In genomic region chr19:7339026-7339425, GRCm38 (mm10) we compare ENCODE assay signal across 8 mouse cellular contexts. TPM values are rescaled to one million over a fixed set of nuclear protein-coding genes. Genes with fewer than 3 reads are reported as not detected.
DNase-seq lines count a peak whose midpoint lies in the region; ATAC-seq lines count a peak whose summit lies in the region.

No protein-coding gene starts in this region.

- peak; percentile 29 to 39 for DNase-seq in heart, postnatal 14 days
- DNase-seq in limb, embryonic 10.5 days (ENCODE audit: low spot score): no peak
- DNase-seq in midbrain, embryonic 14.5 days: no peak

- H3K27ac ChIP-seq in embryonic facial prominence, embryonic 13.5 days: peak overlapping the region; percentile 60
- H3K27ac ChIP-seq in limb, embryonic 10.5 days: no peak overlapping the region
- H3K27ac ChIP-seq in midbrain, embryonic 14.5 days (replicated peaks; ENCODE audit: low read depth, low read length): no peak overlapping the region

- ATAC-seq in megakaryocyte, adult 5-6 weeks (ENCODE audit: poor library complexity, severe bottlenecking): no peak
- ATAC-seq in embryonic facial prominence, embryonic 13.5 days (ENCODE audit: insufficient number of reproducible peaks, insufficient read depth, low FRiP score, low TSS enrichment, low read depth): no peak
- ATAC-seq in midbrain, embryonic 14.5 days (ENCODE audit: low FRiP score, low TSS enrichment): no peak
- no peak for ATAC-seq in erythroid progenitor cell, adult 5-6 weeks (replicated peaks; ENCODE audit: low FRiP score, poor library complexity, severe bottlenecking)
- no peak for ATAC-seq in monocyte, adult 5-6 weeks (replicated peaks; ENCODE audit: insufficient number of reproducible peaks, low FRiP score, low TSS enrichment, poor library complexity, severe bottlenecking)

- WGBS in embryonic facial prominence, embryonic 13.5 days: 43% methylated on average over 5 of the region's 5 CpGs
- WGBS in limb, embryonic 10.5 days: 75% methylated on average over 5 of the region's 5 CpGs
- WGBS in midbrain, embryonic 14.5 days: 56% methylated on average over 5 of the region's 5 CpGs

- H3K27me3 ChIP-seq in megakaryocyte, embryonic 14.5 days (replicated peaks): no peaks in the 10 kb centered on the region
- no peaks in the 10 kb centered on the region for H3K27me3 ChIP-seq in embryonic facial prominence, embryonic 13.5 days
- no peaks in the 10 kb centered on the region for H3K27me3 ChIP-seq in limb, embryonic 10.5 days (ENCODE audit: low read depth, poor library complexity, severe bottlenecking)
- no peaks in the 10 kb centered on the region for H3K27me3 ChIP-seq in midbrain, embryonic 14.5 days (ENCODE audit: control insufficient read depth, insufficient read depth, low read length)

- intact Hi-C loops in heart, postnatal 14 days (cut with DNase I): no loop called here

- H3K9me3 ChIP-seq in megakaryocyte, embryonic 14.5 days: no peaks in the 10 kb centered on the region
- no peaks in the 10 kb centered on the region for H3K9me3 ChIP-seq in embryonic facial prominence, embryonic 13.5 days
- no peaks in the 10 kb centered on the region for H3K9me3 ChIP-seq in limb, embryonic 10.5 days (replicated peaks)
- H3K9me3 ChIP-seq in midbrain, embryonic 14.5 days (ENCODE audit: control insufficient read depth, low read length): no peaks in the 10 kb centered on the region

- peak overlapping the region; percentile 96 for H3K9ac ChIP-seq in embryonic facial prominence, embryonic 13.5 days
- peak overlapping the region; percentile 47 for H3K9ac ChIP-seq in midbrain, embryonic 14.5 days (replicated peaks; ENCODE audit: low read length)

- peaks cover 70% of the 10 kb centered on the region for H3K4me1 ChIP-seq in megakaryocyte, embryonic 14.5 days
- peaks cover 37% of the 10 kb centered on the region for H3K4me1 ChIP-seq in embryonic facial prominence, embryonic 13.5 days
- H3K4me1 ChIP-seq in limb, embryonic 10.5 days: peaks cover 26% of the 10 kb centered on the region
- peaks cover 33% of the 10 kb centered on the region for H3K4me1 ChIP-seq in midbrain, embryonic 14.5 days (ENCODE audit: control insufficient read depth, insufficient read depth, low read length)

- peak overlapping the region; percentile 95 for H3K4me2 ChIP-seq in embryonic facial prominence, embryonic 13.5 days
- H3K4me2 ChIP-seq in midbrain, embryonic 14.5 days (ENCODE audit: low read length): peak overlapping the region; percentile 88

- H3K4me3 ChIP-seq in megakaryocyte, embryonic 14.5 days (replicated peaks): peak overlapping the region; percentile 98
- H3K4me3 ChIP-seq in embryonic facial prominence, embryonic 13.5 days: peak overlapping the region; percentile 78
- peak overlapping the region; percentile 95 for H3K4me3 ChIP-seq in limb, embryonic 10.5 days
- H3K4me3 ChIP-seq in midbrain, embryonic 14.5 days (replicated peaks; ENCODE audit: low read depth, low read length): peak overlapping the region; percentile 82

- peaks cover 40% of the 10 kb centered on the region for H3K36me3 ChIP-seq in megakaryocyte, embryonic 14.5 days (replicated peaks; ENCODE audit: low read length)
- peaks cover 6% of the 10 kb centered on the region for H3K36me3 ChIP-seq in embryonic facial prominence, embryonic 13.5 days
- H3K36me3 ChIP-seq in limb, embryonic 10.5 days: peaks cover 21% of the 10 kb centered on the region
- no peaks in the 10 kb centered on the region for H3K36me3 ChIP-seq in midbrain, embryonic 14.5 days (ENCODE audit: control insufficient read depth, insufficient read depth, low read length)

RNA-seq across cellular contexts. Expression of gene Mark2, which starts 2.6 kb away (rescaled TPM):
- 179 and 300 TPM in 2 replicates for polyA plus RNA-seq in megakaryocyte, embryonic 14.5 days (2012; ENCODE audit: insufficient read depth, low replicate concordance)
- total RNA-seq in megakaryocyte, adult 5-6 weeks (2015): 75.6 and 81.8 TPM in 2 replicates
- total RNA-seq in megakaryocyte, adult 5-6 weeks (2017): 25.9 and 27.6 TPM in 2 replicates
- 42.8 and 47.2 TPM in 2 replicates for polyA plus RNA-seq in embryonic facial prominence, embryonic 13.5 days (2015; fragmentation: Nextera tagmentation; extraction: Ambion mirVana)
- 10 to 100 TPM; 51.9 to 55.4 TPM for total RNA-seq in heart, postnatal 14 days (2021)
- 50.1 and 53.4 TPM in 2 replicates for polyA plus RNA-seq in limb, embryonic 10.5 days (2016; fragmentation: Nextera tagmentation; extraction: Ambion mirVana)
- polyA plus RNA-seq in midbrain, embryonic 14.5 days (2014; fragmentation: Nextera tagmentation; extraction: Ambion mirVana): 48.4 and 55.0 TPM in 2 replicates
- total RNA-seq in erythroid progenitor cell, adult 5-6 weeks (2015; ENCODE audit: low replicate concordance): 48.7 and 54.1 TPM in 2 replicates
- total RNA-seq in erythroid progenitor cell, adult 5-6 weeks (2017; ENCODE audit: low replicate concordance): 38.4 and 51.5 TPM in 2 replicates
- 24.9 to 78.8 TPM (median 41.5 TPM) in 3 replicates for total RNA-seq in monocyte, adult 5-6 weeks (2017)

RNA-seq across cellular contexts. Expression of gene Spindoc, which starts 43.8 kb away (rescaled TPM):
- 40.6 and 204 TPM in 2 replicates for polyA plus RNA-seq in megakaryocyte, embryonic 14.5 days (2012; ENCODE audit: insufficient read depth, low replicate concordance)
- total RNA-seq in megakaryocyte, adult 5-6 weeks (2015): 6.8 and 9.4 TPM in 2 replicates
- 5.8 and 9.0 TPM in 2 replicates for total RNA-seq in megakaryocyte, adult 5-6 weeks (2017)
- 30.8 and 42.4 TPM in 2 replicates for polyA plus RNA-seq in embryonic facial prominence, embryonic 13.5 days (2015; fragmentation: Nextera tagmentation; extraction: Ambion mirVana)
- 10 to 100 TPM; 21.8 to 23.2 TPM for total RNA-seq in heart, postnatal 14 days (2021)
- polyA plus RNA-seq in limb, embryonic 10.5 days (2016; fragmentation: Nextera tagmentation; extraction: Ambion mirVana): 47.0 and 48.5 TPM in 2 replicates
- polyA plus RNA-seq in midbrain, embryonic 14.5 days (2014; fragmentation: Nextera tagmentation; extraction: Ambion mirVana): 26.9 and 48.1 TPM in 2 replicates
- 4.2 TPM in 1 of 2 replicates, not detected in the other for total RNA-seq in erythroid progenitor cell, adult 5-6 weeks (2015; ENCODE audit: low replicate concordance)
- 0.15 and 2.2 TPM in 2 replicates for total RNA-seq in erythroid progenitor cell, adult 5-6 weeks (2017; ENCODE audit: low replicate concordance)
- 4.9 to 10.9 TPM (median 5.4 TPM) in 3 replicates for total RNA-seq in monocyte, adult 5-6 weeks (2017)

Comparison
In these comparisons a context has a peak if more than half of its experiments do, and no peak if none do; other contexts are left out.
1. DNase-seq: peak in heart, postnatal 14 days (2 of 2); none in limb, embryonic 10.5 days (single experiment) and midbrain, embryonic 14.5 days (single experiment).
2. Peak in every context shown above with its lines, with median percentiles within 50 percentile points of each other: H3K4me3 ChIP-seq.